Mouse (Mus musculus) kidney, adult 8-10 months (tissue): ENCODE measurements around the gene Mt3.
A peak's percentile ranks its signal among the peaks of the same experiment; 100 is the strongest.
"Not testable (repeated sequence)": the region's sequence is repeated elsewhere in the genome, so short reads cannot be mapped to it uniquely, and the experiment has no call there.

Experiments used
- DNase-seq, 2 experiments: peaks; one replicate each; pipeline ENCODE4 v3.0.0; 2022

Mt3 gene

DNA sequence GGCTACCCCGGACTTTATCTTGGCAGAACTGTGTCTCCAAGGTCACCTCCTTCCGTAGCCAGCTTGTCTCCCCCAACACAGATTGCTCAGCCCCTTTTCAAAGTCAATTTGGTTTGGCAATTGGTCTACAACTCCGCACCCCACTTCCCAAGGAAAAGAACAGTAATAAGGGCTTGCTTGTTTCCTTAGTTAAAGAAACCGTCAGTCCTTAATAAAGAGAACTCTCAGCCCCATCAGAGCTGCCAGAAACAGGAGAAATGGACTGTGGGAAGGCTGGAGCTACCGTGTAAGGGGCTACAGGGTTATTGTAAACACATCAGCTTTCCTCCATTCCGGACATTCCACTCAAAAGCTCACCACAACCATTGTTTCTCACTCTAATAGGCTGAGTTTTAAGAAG, 2.1 kb downstream of the Mt3 start:
- no peak for DNase-seq

DNA sequence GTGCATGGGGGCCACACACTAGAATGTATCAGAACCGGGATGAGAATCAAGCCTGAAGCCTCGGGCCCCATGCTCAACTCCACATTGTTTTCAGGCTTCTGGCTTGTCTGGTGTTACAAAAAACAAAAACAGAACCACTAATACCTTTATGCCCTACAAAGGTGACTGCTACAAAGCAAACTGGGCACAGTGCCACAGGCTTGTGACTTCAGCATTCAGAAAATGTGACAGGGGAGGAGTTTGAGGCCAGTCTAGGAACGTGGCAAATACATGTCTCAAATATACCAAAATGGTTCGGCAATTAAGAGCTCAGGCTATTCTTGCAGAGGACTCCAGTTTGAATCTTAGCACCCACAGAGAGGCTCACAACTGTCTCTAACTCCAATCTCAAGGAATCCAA, 3.7 kb downstream of the Mt3 start:
- peak in 1 of 2 experiments; percentile 18 for DNase-seq

DNA sequence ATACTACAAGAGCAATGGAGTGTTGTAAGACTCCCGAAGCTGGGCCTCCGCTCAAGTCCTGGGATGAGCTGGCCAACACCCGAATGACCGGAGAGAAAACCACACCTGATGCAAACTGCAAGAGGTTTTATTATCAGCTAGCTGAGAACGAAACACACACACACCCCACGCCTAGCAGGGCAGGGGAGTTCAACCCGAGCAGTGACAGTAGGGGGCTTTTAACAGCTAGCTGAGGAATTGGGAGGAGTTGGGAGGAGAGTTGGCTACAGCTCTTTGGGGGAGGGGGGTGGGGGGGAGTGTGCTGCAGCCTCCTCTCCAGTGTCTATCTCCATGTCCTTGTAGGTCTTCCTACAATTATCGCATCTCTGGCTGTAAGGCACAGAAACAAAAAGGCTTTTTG, 13.4 kb downstream of the Mt3 start:
- DNase-seq: not testable (repeated sequence)

DNA sequence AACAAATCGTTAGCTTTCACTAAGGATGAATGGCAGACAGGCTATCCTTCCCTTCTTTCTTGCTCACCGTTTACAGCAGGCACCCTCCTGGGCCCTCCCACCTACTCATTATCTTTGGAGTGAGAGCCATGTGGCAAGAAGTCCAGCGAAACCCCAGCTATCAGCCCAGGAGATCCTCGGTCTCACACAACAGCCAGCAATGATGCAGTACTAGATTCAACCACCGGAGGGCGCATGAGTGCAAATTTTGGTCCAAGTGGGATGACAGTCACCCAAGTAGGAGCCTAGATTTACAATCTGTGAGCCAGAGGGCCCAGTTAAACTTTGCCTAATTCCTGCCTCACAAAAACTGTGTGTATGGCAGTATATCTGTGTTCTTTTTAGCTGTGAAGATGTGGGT, 14.8 kb downstream of the Mt3 start:
- DNase-seq: peak; percentile 71 to 93

DNA sequence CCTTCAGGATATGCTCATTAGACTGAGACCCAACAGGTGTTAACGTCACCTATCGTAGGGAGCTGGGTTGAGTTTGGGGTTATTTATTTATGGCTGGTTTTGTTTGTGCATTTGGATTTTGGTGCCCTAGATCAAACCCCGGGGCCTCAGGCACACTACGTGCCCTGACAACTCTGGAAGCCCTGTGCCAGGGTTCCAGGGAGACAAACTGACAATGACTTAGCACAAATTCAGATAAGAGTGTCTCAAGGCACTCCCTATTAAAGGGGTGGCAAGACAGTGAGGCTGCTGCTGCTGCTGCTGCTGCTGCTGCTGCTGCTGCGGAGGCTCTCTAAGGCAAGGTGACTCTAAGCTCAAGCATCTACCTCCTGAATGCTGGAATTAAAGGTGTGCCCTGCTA, 17.1 kb downstream of the Mt3 start:
- no peak for DNase-seq

DNA sequence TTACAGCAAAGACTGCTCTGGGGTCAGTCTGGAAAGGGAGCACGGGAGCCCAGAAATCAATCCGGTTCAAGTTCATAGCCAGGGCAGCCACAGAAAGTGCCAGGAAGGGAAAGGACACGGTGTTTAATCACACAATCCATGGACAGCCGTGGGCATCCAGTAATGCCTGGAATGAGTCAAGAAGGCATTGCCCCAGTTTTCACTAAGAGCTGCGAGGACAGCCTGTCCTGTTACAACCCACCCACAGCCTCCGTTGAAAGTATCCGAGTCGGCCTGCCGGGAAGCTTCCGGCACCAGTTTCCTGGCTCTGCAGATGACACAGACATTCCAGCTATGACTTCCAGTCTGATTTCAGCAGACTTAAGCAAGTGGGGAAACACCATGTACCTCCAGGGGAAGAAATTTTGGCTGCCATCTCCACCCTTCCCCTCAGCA, 18.9 kb downstream of the Mt3 start:
- DNase-seq: peak in 1 of 2 experiments; percentile 43

DNA sequence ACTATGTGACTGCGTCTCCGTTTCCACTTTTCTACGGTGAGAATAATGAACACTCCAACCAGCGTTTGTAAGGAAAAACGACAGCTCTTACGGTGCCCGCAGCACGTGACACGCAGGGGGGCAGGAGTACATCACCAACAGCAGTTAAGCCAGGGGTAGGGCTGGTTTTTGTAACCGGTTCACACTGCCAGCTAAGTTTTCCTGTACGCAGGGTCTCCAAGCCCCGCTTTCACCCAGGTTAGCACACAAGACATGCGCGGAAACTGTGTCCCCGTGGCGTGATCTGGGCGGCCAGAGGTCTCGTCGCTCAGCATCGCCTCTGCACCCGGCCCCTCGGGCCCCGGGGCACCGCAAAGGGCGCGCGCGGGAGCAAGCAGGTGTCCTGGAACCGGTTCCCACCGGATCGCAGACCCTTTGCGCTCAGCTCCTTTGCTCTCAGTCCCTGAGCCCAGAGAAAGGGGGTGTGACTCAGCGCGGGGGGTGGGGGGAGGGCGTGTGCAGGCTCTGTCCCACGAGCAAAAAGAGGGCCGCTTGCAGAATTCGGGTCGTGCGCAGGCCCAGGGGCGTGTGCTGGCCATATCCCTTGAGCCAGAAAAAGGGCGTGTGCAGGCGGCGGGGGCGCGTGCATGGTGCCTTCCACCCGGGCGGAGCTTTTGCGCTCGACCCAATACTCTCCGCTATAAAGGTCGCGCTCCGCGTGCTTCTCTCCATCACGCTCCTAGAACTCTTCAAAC, 19.8 kb downstream of the Mt3 start, which contains the start of gene Mt2:
TSS of gene Mt2 (plus strand) at position 590 of the 734 bp plus-strand sequence.
- DNase-seq: peak; percentile 60 to 69

DNA sequence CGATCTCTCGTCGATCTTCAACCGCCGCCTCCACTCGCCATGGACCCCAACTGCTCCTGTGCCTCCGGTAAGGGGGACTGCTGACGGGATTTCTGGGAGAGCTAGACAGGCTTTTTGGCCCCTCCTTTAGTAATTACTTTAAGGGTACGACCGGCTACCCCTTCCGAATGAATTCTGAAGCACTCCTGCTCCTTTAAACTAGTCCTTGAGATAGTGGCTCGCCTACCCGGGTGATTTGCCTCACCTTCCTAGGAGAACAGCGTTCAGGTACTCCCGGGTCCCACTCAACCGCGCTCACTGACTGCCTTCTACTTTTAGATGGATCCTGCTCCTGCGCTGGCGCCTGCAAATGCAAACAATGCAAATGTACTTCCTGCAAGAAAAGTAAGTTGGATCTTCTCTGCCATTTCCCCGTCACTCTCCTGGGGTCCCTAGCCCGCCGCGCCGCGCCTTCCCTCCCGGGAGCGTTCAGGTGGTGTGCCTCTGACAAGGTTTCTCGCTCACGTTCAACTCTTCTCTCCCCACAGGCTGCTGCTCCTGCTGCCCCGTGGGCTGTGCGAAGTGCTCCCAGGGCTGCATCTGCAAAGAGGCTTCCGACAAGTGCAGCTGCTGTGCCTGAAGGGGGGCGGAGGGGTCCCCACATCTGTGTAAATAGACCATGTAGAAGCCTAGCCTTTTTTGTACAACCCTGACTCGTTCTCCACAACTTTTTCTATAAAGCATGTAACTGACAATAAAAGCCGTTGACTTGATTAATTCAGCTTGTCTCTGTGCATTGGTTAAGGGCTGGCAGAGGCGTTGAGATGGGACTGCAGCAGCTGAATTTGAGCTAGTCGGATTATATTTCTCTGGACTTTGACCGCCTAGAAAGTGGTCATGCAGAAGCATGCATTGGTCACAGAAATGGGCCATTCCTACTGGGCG, 20.7 kb downstream of the Mt3 start:
- DNase-seq: no peak

DNA sequence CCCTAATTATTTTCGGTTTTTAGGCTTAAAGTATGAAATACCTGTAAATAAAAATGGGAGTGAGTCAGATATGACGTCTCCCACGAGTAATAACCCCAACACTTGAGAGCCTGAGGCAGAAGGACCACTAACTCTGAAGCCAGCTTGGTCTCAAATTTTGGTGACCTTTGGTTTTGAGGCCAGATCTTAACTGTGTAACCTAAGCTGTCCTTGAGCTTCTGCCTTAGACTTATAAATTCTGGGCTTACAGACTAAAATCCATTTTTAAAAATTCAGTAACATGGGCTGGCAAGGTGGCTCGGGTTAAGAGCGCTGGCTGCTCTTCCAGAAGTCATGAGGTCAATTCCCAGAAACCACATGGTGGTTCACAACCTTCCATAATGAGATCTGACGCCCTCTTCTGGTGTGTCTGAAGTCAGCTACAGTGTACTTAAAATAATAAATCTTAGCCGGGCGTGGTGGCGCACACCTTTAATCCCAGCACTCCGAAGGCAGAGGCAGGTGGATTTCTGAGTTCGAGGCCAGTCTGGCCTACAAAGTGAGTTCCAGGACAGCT, 21.5 kb downstream of the Mt3 start:
- no peak for DNase-seq

DNA sequence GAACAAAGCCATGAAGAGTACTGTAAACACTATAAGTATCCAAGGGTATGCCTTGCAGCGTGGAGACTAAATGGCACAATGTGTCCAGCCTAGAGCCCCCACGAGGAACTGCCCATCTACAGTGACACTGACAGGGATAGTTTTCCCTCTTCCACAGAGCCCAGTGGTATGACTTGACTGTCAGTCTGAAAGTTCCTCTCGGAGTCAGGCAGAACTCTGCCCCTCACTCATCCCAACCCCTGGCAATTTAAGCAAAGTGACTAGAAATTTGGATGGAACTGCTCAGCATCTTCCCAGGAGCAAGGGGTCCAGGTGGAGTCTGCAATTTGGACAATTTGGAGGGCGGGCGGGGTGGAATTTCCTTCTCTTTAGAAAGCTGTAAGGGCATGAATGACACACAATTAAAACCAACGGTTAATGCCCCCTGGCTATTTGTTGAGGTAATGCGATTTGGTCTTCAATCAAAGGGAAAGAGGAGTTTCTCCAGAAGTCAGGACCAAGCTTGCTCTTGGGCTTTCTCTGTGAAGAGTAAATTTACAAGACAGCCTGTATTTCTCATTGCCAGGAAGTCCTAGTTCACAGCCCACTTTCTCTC, 22.3 kb downstream of the Mt3 start:
- DNase-seq: no peak

DNA sequence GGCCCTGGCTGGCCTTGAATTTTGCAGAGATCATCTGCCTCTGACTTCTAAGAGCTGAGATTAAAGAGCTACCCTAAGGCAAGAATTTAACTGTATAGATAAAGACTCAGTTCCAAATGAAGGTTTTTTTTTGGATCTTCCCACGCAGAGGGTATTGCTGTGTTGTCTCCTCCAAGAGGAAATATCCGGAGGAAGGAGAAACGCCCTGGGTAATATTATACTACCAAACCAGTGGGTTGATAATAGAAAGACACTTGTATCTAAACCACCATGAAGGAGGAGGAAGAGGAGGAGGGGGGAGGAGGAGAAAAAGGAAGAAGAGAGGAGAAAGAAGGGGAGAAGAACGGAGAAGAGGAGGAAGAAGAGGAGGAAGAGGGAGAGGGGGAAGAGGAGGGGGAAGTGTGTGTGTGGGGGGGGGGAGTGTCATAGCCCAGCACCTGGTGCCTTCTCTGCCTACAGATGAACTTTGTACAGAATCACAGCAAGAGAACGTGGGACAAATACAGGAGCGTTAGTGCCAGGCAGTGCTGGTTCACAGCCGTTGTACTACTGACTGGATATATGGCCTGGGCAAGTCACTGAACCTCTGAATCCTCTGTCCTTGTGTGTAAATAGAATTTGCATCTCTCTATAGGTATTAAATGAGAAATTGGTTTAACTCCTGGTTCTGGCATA, 25.4 kb downstream of the Mt3 start:
- DNase-seq: no peak

DNA sequence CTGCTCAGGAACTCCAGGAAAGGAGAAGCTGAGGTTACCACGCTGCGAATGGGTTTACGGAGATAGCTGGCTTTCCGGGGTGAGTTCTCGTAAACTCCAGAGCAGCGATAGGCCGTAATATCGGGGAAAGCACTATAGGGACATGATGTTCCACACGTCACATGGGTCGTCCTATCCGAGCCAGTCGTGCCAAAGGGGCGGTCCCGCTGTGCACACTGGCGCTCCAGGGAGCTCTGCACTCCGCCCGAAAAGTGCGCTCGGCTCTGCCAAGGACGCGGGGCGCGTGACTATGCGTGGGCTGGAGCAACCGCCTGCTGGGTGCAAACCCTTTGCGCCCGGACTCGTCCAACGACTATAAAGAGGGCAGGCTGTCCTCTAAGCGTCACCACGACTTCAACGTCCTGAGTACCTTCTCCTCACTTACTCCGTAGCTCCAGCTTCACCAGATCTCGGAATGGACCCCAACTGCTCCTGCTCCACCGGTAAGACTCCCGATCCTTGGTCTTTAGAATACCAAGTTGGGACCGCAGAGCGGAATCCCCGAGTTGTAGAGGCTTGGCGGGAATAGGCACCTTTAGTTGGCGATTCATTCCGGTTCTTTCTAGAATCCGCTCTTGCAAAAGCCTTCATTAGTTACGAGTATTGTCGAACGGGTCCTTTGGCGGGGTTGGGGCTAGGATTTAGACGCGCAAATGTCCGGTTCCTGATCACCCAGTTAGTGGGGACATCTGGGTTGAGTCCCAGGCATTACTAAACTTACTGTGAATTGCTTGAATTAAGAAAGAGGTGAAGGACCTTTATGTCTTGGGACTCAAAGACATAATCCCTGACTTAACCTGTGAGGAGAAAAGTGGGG, 26.7 kb downstream of the Mt3 start, which contains the start of gene Mt1:
TSS of gene Mt1 (plus strand) at position 226 of the 856 bp plus-strand sequence.
- DNase-seq: peak; percentile 87 to 89

DNA sequence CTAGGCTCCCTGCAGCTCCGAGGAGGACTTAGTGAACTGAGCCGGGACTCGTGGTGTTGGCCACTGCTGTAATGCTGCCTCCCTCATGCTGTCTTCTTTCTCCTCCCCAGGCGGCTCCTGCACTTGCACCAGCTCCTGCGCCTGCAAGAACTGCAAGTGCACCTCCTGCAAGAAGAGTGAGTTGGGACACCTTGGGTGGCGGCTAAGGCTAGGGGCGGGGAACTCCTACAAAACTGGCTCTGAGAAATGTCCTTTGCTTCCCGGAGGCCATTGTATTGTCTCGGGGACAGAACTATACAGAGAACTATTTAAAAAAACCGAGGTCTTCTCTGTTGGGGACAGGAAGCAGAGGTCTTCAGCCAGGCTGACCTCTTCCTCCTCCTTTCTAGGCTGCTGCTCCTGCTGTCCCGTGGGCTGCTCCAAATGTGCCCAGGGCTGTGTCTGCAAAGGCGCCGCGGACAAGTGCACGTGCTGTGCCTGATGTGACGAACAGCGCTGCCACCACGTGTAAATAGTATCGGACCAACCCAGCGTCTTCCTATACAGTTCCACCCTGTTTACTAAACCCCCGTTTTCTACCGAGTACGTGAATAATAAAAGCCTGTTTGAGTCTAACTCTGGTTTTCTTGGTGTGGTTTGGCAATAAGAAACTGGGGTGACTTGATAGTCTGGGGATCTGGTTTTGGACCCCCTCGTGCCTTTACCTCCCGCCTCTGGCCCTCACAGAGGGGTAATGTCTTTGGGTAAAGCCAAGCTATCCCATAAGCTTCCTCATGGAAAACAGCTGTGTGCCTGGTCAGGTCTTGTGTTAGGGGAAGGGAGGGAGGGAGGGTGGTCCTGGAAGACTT, 27.5 kb downstream of the Mt3 start:
- DNase-seq: peak in 1 of 2 experiments; percentile 30

DNA sequence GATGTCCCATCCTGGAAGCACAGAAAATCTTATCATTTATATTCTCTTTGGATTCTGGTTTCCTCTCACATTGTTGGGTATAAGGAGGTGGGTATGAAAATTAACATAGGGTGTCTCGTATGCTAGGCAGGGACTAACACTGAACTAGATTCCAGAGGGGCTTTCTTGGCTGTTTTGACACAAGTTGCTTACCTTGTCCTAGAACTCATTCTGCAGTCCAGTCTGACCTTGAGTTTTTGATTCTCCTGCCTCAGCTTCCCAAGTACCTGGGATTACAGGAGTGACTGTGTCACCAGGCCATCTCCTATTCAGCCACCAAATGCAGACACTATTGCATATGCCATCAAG, 28.1 kb downstream of the Mt3 start:
- DNase-seq: no peak

DNA sequence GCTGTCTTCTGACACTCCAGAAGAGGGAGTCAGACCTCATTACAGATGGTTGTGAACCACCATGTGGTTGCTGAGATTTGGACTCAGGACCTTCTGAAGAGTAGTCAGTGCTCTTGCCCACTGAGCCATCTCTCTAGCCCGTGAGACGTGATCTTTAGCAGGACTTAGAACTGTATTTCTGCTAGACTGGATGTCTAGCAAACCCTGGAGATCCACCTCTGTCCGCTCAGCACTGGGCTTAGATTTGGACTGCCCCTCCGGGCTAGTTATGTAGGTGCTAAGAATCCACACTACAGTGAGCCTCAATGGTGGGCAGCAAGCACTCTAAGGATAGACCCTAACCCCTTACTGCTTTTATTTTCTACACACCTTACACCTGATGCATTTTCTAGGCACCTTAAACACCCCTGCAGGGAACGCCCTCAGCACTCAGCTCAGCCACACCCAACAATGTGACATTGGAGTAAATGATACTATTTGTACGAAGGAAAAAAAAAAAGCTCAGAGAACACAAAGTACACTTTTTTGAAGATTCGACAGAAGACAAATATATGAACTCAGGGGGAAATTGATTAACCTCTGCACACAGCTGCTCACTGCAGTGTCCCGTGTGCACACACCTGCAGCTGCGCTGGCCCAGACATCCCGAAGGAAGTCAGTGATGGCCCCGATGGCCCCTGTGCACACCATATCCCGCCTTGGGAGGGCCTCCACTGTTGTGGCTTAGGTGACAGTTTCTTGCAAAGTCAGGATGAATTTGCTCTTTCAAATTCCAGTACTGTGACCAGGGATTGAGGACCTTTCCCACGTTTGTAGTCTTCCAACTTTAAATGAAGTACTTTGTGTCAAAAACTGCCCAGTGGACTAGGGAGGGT, 29.9 kb downstream of the Mt3 start:
- DNase-seq: no peak

DNA sequence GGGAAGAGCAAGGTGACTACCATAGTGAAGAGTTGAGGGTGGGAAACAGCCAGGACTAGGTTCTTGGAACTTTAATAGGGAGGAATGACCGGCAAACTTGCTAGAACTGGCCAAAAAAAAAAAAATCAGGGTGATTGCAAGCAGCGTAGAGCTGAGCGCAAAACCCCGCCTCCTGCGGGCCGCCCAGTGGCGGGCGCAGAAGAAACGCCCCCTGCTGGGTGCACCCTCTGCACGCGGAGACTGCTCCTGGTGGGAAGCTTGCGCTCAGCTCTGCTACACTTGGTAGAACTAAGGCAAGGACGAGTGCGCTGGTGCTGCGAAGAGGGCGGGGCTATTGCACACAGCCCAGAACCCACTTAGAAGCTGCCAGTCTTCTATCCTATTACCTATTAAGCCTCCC, 30.7 kb downstream of the Mt3 start:
- DNase-seq: peak; percentile 81 to 85

DNA sequence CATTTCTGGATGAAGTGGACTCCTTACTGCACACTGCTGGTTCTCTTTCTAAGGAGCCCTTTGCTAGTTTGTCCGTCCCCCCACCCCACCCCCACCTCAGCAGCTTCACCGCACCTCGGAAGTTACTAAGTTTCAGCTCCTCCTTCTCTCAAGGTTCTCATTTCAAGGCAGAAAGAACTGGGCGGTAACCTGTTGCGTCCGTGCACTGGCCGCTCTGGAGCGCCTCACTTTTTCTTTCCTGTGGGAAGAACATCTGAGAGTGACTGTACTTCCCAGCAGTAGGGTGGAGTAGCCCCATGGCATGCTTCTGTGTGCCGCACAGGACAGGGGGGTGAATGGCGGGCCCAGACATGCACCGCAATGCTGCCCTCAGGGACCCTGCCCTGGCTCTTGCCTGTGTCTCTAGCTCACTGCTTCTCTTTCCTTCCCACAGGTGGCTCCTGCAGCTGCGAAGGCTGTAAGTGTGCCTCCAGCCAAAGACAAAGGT, 32.0 kb downstream of the Mt3 start:
- no peak for DNase-seq

DNA sequence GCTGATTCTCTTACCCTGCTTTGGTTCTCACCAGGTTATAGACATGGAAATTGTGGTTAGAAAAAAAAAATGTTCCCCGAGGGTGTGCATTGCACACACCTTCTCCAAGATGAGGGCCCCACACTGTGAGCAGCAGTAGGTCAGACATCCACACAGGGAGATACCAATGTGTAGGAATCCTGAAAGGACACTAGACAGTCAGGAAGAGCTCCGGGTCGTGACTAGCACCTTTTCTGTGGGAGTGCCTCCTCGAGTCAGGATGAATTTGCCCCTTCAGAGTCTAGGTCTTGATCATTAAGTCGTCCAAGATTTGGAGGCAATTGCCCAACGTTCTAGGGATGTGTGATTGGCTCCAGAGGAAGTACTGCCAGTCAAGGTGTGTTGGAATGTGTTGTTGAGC, 33.4 kb downstream of the Mt3 start:
- DNase-seq: no peak

DNA sequence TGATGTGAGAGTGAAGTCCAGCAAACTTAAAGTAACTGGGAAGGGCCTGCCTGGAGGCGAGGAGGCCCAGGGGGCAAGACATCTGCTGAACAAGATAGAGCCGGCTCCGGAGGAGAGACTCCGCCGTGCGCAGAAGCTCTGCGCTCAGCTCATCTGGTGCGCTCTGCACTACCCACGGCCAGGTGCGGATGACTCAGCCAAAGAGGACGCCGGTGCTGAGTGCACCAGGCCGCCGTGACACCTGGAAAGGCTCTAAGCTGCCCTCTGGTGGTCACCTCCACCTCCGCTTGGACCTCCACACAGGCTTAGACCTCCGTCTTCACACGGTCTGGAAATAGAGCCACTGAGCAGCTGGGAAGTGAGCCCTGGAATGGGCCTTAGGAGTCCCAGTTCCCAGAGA, 34.1 kb downstream of the Mt3 start:
- DNase-seq: peak; percentile 75 to 87
